Mouse (Mus musculus) mouse trophoblast stem cell (cell line): ENCODE results near the gene Lrp4.

ENCODE experiments used
- in situ Hi-C, 2 experiments: fragments of 300-500 bp; cut with MseI, MboI; formaldehyde crosslinking; loops; 2 replicates in 1 of 2; 3 replicates in 1 of 2; pipeline ENCODE4 v1.15.1; 2025

The Lrp4 gene

GRCm38 (mm10) chr2:91457259-91457655 is at the start of gene Lrp4:
Gene Lrp4 (plus strand): TSS chr2:91457511.
- in situ Hi-C loops, result no loop called here

- in situ Hi-C loops, result no loop called here
Observed at GRCm38 (mm10) chr2:91408031-91408430, 49.3 kb upstream of the Lrp4 start.

- in situ Hi-C loops, result no loop called here
Observed at GRCm38 (mm10) chr2:91411473-91411872, 45.8 kb upstream of the Lrp4 start.

- in situ Hi-C loops, result no loop called here
Observed at GRCm38 (mm10) chr2:91412361-91412760, 45.0 kb upstream of the Lrp4 start.

GRCm38 (mm10) chr2:91413811-91414210 is 43.5 kb upstream of the Lrp4 start:
- in situ Hi-C loops, result no loop called here

- in situ Hi-C loops, result no loop called here
Observed at GRCm38 (mm10) chr2:91421641-91422040, 35.7 kb upstream of the Lrp4 start.

GRCm38 (mm10) chr2:91424061-91424720 is 33.1 kb upstream of the Lrp4 start:
- in situ Hi-C loops, result no loop called here

GRCm38 (mm10) chr2:91426321-91426720 is 31.0 kb upstream of the Lrp4 start:
- in situ Hi-C loops, result no loop called here

- in situ Hi-C loops, result no loop called here
Observed at GRCm38 (mm10) chr2:91429146-91429545, 28.2 kb upstream of the Lrp4 start.

GRCm38 (mm10) chr2:91429915-91430599 is 27.3 kb upstream of the Lrp4 start:
- in situ Hi-C loops, result no loop called here

GRCm38 (mm10) chr2:91430600-91430919 is 26.8 kb upstream of the Lrp4 start:
- in situ Hi-C loops, result no loop called here

GRCm38 (mm10) chr2:91436713-91437112 is 20.6 kb upstream of the Lrp4 start:
- in situ Hi-C loops, result no loop called here

- in situ Hi-C loops, result no loop called here
Observed at GRCm38 (mm10) chr2:91437116-91437815, 20.0 kb upstream of the Lrp4 start.

- in situ Hi-C loops, result no loop called here
Observed at GRCm38 (mm10) chr2:91439271-91439670, 18.0 kb upstream of the Lrp4 start.

GRCm38 (mm10) chr2:91439876-91440275 is 17.4 kb upstream of the Lrp4 start:
- in situ Hi-C loops, result no loop called here

- in situ Hi-C loops, result no loop called here
Observed at GRCm38 (mm10) chr2:91440686-91441085, 16.6 kb upstream of the Lrp4 start.

GRCm38 (mm10) chr2:91441715-91442114 is 15.6 kb upstream of the Lrp4 start:
- in situ Hi-C loops, result no loop called here

GRCm38 (mm10) chr2:91442241-91442640 is 15.1 kb upstream of the Lrp4 start:
- in situ Hi-C loops, result no loop called here

GRCm38 (mm10) chr2:91444286-91444892 is 12.9 kb upstream of the Lrp4 start, which contains the start of gene 1110051M20Rik:
Gene 1110051M20Rik (minus strand): TSS chr2:91444704.
- in situ Hi-C loops, result no loop called here

GRCm38 (mm10) chr2:91449662-91450061 is 7.6 kb upstream of the Lrp4 start:
- in situ Hi-C loops, result no loop called here

GRCm38 (mm10) chr2:91450316-91450715 is 7.0 kb upstream of the Lrp4 start:
- in situ Hi-C loops, result no loop called here

GRCm38 (mm10) chr2:91452658-91453057 is 4.7 kb upstream of the Lrp4 start:
- in situ Hi-C loops, result no loop called here
